Mouse (Mus musculus) myocyte (in vitro differentiated cells): Measurements from ENCODE around the gene Ust.

Experiments
- CEBPB ChIP-seq: IDR thresholded peaks from 2 replicates; pipeline ENCODE4 v1.6.1; 2011; ENCODE audit warnings: mild to moderate bottlenecking, moderate library complexity; ENCODE audit not compliant: poor library complexity, insufficient read depth, severe bottlenecking
- E2F4 ChIP-seq: IDR thresholded peaks from one replicate; pipeline ENCODE4 v1.6.1; 2011; ENCODE audit warnings: mild to moderate bottlenecking, control low read depth, moderate library complexity; ENCODE audit not compliant: insufficient read depth
- MAX ChIP-seq: IDR thresholded peaks from one replicate; pipeline ENCODE4 v1.6.1; 2011; ENCODE audit warnings: low read depth, mild to moderate bottlenecking, control low read depth
- MYOD1 ChIP-seq, 3 experiments: IDR thresholded peaks; one replicate each; pipeline ENCODE4 v1.6.1; 2011; ENCODE audit warnings: control low read depth in 2 of 3, low read depth in 2 of 3, mild to moderate bottlenecking in 2 of 3, moderate library complexity in 1 of 3; ENCODE audit not compliant: insufficient read length in 2 of 3, control insufficient read depth in 1 of 3
- POLR2A ChIP-seq: IDR thresholded peaks from one replicate; pipeline ENCODE4 v1.6.1; 2011; ENCODE audit warnings: low read depth, mild to moderate bottlenecking, control low read depth, moderate library complexity; ENCODE audit not compliant: insufficient read length
- POLR2AphosphoS2 ChIP-seq: IDR thresholded peaks from one replicate; pipeline ENCODE4 v1.6.1; 2011; ENCODE audit warnings: low read depth, control low read depth; ENCODE audit not compliant: insufficient read length
- TCF12 ChIP-seq: IDR thresholded peaks from one replicate; pipeline ENCODE4 v1.6.1; 2011; ENCODE audit warnings: mild to moderate bottlenecking, control low read depth; ENCODE audit not compliant: poor library complexity, insufficient read depth, severe bottlenecking
- TCF3 ChIP-seq: IDR thresholded peaks from one replicate; pipeline ENCODE4 v1.6.1; 2011; ENCODE audit warnings: low read depth, control low read depth; ENCODE audit not compliant: insufficient read length
- USF1 ChIP-seq: IDR thresholded peaks from one replicate; pipeline ENCODE4 v1.6.1; 2011; ENCODE audit warnings: low read depth, mild to moderate bottlenecking, control low read depth, moderate library complexity

DNA sequence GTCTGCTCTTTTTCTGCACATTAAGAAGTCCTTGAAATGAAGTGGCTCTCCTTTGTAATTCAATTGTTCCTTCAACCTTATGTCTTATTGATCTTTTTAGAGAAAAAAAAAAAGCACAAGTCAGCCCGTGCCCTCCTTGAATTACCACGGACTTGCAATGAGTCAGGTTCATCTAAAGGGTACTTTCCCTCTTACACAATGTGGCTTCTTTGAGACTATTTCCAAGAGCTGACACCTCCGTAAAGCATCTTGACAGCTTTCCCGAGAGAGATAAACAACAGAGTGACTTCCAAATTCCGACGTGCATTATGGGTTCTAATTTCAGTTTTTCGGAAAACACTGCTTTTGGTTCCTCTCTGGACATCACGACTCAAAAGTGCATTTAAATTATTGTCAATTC lies 155.3 kb downstream of the Ust start:
- no peak for TF ChIP-seq POLR2A
- no peak for TF ChIP-seq TCF12
- no peak for TF ChIP-seq TCF3
- no peak for TF ChIP-seq MAX
- TF ChIP-seq CEBPB: 0 out of 2 replicates have a peak, but pooled peaks have one; percentile 13
- TF ChIP-seq E2F4: no peak
- TF ChIP-seq MYOD1 (IDR thresholded peaks at IDR 0.05; ENCODE audit: control insufficient read depth in 1 of 3, insufficient read length in 2 of 3, low read depth in 2 of 3): no peak
- no peak for TF ChIP-seq USF1
- TF ChIP-seq POLR2AphosphoS2: no peak
